Mouse (Mus musculus) embryo, embryonic 10.5 days (tissue): ENCODE measurements around the gene Pfn4.
"Not testable (repeated sequence)": the region's sequence is repeated elsewhere in the genome, so short reads cannot be mapped to it uniquely, and the experiment has no call there.

Experiments
- DNase-seq: peaks from one replicate; pipeline ENCODE4 v3.0.0-alpha.2; 2015; ENCODE audit warnings: low spot score

Pfn4 gene

GRCm38 (mm10) chr12:4768492-4769332 is at the start of gene Pfn4, which contains the start of gene Fam228b:
Pfn4 (plus strand) TSS chr12:4769022.
Fam228b (minus strand) TSS chr12:4769267.
- peak; percentile 96 for DNase-seq

- no peak for DNase-seq
These were observed 49.6 kb upstream of the Pfn4 start for GRCm38 (mm10) chr12:4719066-4719761.

- DNase-seq, result peak; percentile 29
These were observed 48.8 kb upstream of the Pfn4 start for GRCm38 (mm10) chr12:4719762-4720754.

- no peak for DNase-seq
These were observed 39.7 kb upstream of the Pfn4 start for GRCm38 (mm10) chr12:4729165-4729564.

GRCm38 (mm10) chr12:4731629-4732028 is 37.2 kb upstream of the Pfn4 start:
- no peak for DNase-seq

GRCm38 (mm10) chr12:4732332-4732731 is 36.5 kb upstream of the Pfn4 start:
- DNase-seq, result no peak

- DNase-seq, result no peak
These were observed 30.7 kb upstream of the Pfn4 start, which contains the start of gene Fam228a for GRCm38 (mm10) chr12:4738031-4738576. Fam228a (minus strand) TSS chr12:4738430.

- no peak for DNase-seq
These were observed 28.0 kb upstream of the Pfn4 start for GRCm38 (mm10) chr12:4740823-4741222.

- DNase-seq, result no peak
These were observed 26.6 kb upstream of the Pfn4 start for GRCm38 (mm10) chr12:4742183-4742582.

GRCm38 (mm10) chr12:4744486-4744885 is 24.3 kb upstream of the Pfn4 start:
- no peak for DNase-seq

GRCm38 (mm10) chr12:4754451-4754850 is 14.4 kb upstream of the Pfn4 start:
- not testable (repeated sequence) for DNase-seq

- no peak for DNase-seq
These were observed 11.8 kb upstream of the Pfn4 start for GRCm38 (mm10) chr12:4757060-4757459.

- DNase-seq, result no peak
These were observed 506 bp downstream of the Pfn4 start for GRCm38 (mm10) chr12:4769333-4769723.

- DNase-seq, result no peak
These were observed 6.2 kb downstream of the Pfn4 start for GRCm38 (mm10) chr12:4774895-4775587.

- DNase-seq, result no peak
These were observed 6.7 kb downstream of the Pfn4 start for GRCm38 (mm10) chr12:4775588-4775949.

- no peak for DNase-seq
These were observed 8.9 kb downstream of the Pfn4 start for GRCm38 (mm10) chr12:4777734-4778133.

- no peak for DNase-seq
These were observed 11.4 kb downstream of the Pfn4 start for GRCm38 (mm10) chr12:4780245-4780644.

GRCm38 (mm10) chr12:4781270-4781669 is 12.4 kb downstream of the Pfn4 start:
- no peak for DNase-seq

GRCm38 (mm10) chr12:4781725-4782404 is 13.0 kb downstream of the Pfn4 start:
- not testable (repeated sequence) for DNase-seq

- no peak for DNase-seq
These were observed 14.8 kb downstream of the Pfn4 start for GRCm38 (mm10) chr12:4783598-4783997.
